Mouse (Mus musculus) forebrain, postnatal 0 days (tissue): ENCODE results near the gene Sars2. TPM values are rescaled to one million over a fixed set of nuclear protein-coding genes. Genes with fewer than 3 reads are reported as not detected.

Experiments used
- ATAC-seq: fragments of 200-750 bp; cut with Nextera tagmentation; 2 replicates; pipeline ENCODE4 v1.8.0; 2017; ENCODE audit warnings: mild to moderate bottlenecking, moderate library complexity
- DNase-seq: peaks from one replicate; pipeline ENCODE4 v3.0.0-alpha.2; 2015
- H3K27ac ChIP-seq: fragments of 300-500 bp; sonication (generic); 2 replicates; pipeline ENCODE4 v1.5.1; 2014; ENCODE audit warnings: low read depth, mild to moderate bottlenecking, antibody characterized with exemption, low read length, moderate library complexity, mixed read lengths
- H3K27me3 ChIP-seq: fragments of 300-500 bp; sonication (generic); 2 replicates; pipeline ENCODE4 v1.6.1; 2014; ENCODE audit warnings: mild to moderate bottlenecking, low read length, mixed read lengths; ENCODE audit not compliant: insufficient read depth
- H3K36me3 ChIP-seq: fragments of 300-500 bp; sonication (generic); 2 replicates; pipeline ENCODE4 v1.6.1; 2014; ENCODE audit warnings: mild to moderate bottlenecking, moderate library complexity; ENCODE audit not compliant: insufficient read depth
- H3K4me1 ChIP-seq: fragments of 300-500 bp; sonication (generic); 2 replicates; pipeline ENCODE4 v1.6.1; 2014; ENCODE audit warnings: antibody characterized with exemption; ENCODE audit not compliant: insufficient read depth
- H3K4me2 ChIP-seq: fragments of 300-500 bp; sonication (generic); 2 replicates; pipeline ENCODE4 v1.6.1; 2014; ENCODE audit warnings: low read depth, mild to moderate bottlenecking, moderate library complexity
- H3K4me3 ChIP-seq: fragments of 300-500 bp; sonication (generic); 2 replicates; pipeline ENCODE4 v1.5.1; 2014; ENCODE audit warnings: low read depth, low read length, mixed read lengths
- H3K9ac ChIP-seq: fragments of 300-500 bp; sonication (generic); 2 replicates; pipeline ENCODE4 v1.6.1; 2014; ENCODE audit warnings: mild to moderate bottlenecking
- H3K9me3 ChIP-seq: fragments of 300-500 bp; sonication (generic); 2 replicates; pipeline ENCODE4 v1.6.1; 2016; ENCODE audit warnings: low read length
- CTCF ChIP-seq: sonication (generic); IDR thresholded peaks from 2 replicates; pipeline ENCODE4 v1.5.1; 2016; ENCODE audit warnings: antibody characterized with exemption, control low read depth, low read depth
- WGBS: fragments of 180-500 bp; shearing (Covaris S2); extraction: QIAGEN DNeasy Blood & Tissue Kit; methylation state at CpG from one replicate; pipeline ENCODE4 v1.1.7; 2014; 5-methylcytosine and 5-hydroxymethylcytosine counted together
- polyA plus RNA-seq: library from polyadenylated mRNA; unstranded; fragments of >200 nt; fragmentation: Nextera tagmentation; extraction: Ambion mirVana; gene quantifications from 2 replicates; pipeline ENCODE4 v1.2.1, GENCODE M21; 2015
- total RNA-seq: library from RNA; depleted of rRNA; stranded (reverse); fragments of >200 nt; gene quantifications from 2 replicates; pipeline ENCODE4 v1.2.3, GENCODE M21; 2014

Gene Sars2
- total and polyA plus RNA-seq, 2 experiments from 2014 or later: 15.1 to 16.1 TPM

DNA sequence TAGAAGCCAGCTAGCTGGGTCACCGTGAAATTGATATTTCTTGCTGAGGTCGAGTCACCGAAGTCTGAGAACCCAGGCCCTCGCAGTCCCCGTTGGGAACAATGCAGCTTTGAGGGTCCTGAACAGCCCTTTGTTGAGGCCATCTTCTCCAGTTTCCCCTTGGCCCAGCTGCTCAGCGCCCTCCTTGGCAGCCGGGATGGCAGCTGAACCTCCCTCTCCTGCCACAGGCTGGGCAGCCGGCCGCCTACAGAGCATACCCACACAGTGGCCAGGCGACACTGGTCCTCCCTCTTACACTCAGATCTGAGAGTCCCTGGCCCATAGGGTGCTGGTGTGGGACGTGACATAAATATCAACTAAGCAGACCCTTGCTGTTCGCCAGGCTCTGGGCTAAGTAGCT, 32.4 kb downstream of the Sars2 start:
- Histone ChIP-seq H3K4me1 (no peaks in the 10 kb centered on the region), H3K4me2 (no peak overlapping the region), H3K9me3 (no peaks in the 10 kb centered on the region), H3K27ac (no peak overlapping the region), H3K36me3 (peaks cover 17% of the 10 kb centered on the region), H3K4me3 (no peak overlapping the region), H3K27me3 (no peaks in the 10 kb centered on the region), H3K9ac (no peak overlapping the region)
- DNase-seq (peak; percentile 17), ATAC-seq (peak; percentile 81)
- no peak for TF ChIP-seq CTCF
- 71% methylated on average over 12 of the region's 12 CpGs for WGBS

DNA sequence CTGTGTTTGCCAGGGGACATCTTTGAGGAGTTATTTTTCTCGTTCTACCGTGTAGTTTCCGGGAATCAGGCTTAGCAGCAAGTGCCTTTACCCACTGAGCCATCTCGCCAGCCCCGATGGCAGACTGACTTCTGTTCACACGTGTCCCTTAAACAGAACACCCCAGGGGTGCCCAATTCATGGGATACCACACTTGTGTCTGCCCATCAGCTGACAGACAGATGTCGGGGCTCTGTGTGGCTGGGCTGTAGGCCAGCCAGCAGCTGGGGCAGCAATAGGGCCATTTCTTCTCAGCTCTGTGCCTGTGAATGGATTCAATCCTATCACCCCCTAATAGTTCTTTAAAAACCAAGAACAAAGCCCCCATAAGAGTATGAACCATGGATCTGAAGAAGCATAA, 33.3 kb downstream of the Sars2 start:
- Histone ChIP-seq H3K36me3 (peaks cover 17% of the 10 kb centered on the region), H3K4me3 (no peak overlapping the region), H3K27ac (no peak overlapping the region), H3K9me3 (no peaks in the 10 kb centered on the region), H3K9ac (no peak overlapping the region), H3K27me3 (no peaks in the 10 kb centered on the region), H3K4me2 (no peak overlapping the region), H3K4me1 (peaks cover under 1% of the 10 kb centered on the region; the same call in 1 of the 2 replicates)
- DNase-seq (no peak), ATAC-seq (no peak)
- 82% methylated on average over 7 of the region's 7 CpGs for WGBS
- no peak for TF ChIP-seq CTCF

DNA sequence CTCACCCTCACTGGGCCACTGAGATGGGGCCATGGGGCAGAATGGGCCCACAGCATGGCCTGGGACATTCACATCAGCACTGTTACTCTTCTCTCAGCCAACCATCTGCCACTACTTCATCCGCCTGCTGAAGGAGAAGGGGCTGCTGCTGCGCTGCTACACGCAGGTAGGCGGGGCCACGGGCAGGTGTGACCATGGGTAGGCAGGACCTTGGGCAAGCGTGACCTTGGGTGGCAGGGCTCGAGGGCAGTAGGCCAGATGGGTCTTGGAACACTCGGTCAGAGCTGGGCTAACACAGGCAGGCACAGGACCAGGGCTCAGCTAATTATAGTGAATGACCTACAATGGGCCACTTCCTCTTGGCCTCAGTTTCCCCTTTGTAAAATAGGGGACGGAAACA, 37.0 kb downstream of the Sars2 start:
- no peak for TF ChIP-seq CTCF
- DNase-seq (no peak), ATAC-seq (no peak)
- H3K36me3 ChIP-seq: peaks cover 23% of the 10 kb centered on the region
- no peak overlapping the region for H3K9ac ChIP-seq
- H3K9me3 ChIP-seq: no peaks in the 10 kb centered on the region
- no peak overlapping the region for H3K4me2 ChIP-seq
- WGBS: 85% methylated on average over 9 of the region's 9 CpGs
- no peak overlapping the region for H3K27ac ChIP-seq
- no peaks in the 10 kb centered on the region for H3K27me3 ChIP-seq
- no peak overlapping the region for H3K4me3 ChIP-seq
- H3K4me1 ChIP-seq: peaks cover 3% of the 10 kb centered on the region; the same call in 1 of the 2 replicates

DNA sequence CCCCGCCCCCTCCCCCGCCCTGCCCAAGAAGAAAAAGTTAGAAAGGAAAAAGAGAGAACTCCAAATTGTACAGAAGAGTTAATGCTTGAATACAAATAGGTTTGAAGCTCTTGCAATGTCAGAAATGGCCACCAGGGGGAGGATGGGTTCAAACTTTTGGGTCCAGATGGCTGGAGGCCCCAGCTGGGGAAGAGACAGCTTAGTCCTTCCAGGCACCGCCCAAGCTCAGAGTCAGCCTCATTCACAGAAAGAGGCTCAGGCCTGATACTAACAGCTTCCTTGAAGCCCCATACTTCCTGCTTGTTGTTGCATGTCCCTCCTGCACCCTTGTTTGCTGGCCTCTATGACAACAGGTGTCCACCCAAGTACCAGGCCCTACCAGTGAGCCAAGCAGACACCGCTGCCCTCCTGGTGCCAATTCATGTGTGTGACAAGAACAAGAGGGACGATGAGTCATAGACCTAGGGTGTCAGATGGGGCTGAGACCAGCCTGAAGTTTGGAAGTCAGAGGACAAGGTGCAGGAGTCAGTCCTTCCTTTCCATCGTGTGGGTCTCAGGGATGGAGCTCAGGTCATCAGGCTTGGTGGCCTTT, 38.4 kb downstream of the Sars2 start:
- DNase-seq: peak; percentile 90
- Histone ChIP-seq H3K4me2 (no peak overlapping the region), H3K9me3 (no peaks in the 10 kb centered on the region), H3K36me3 (peaks cover 31% of the 10 kb centered on the region), H3K4me3 (no peak overlapping the region), H3K4me1 (peaks cover 3% of the 10 kb centered on the region; the same call in 1 of the 2 replicates), H3K27me3 (no peaks in the 10 kb centered on the region), H3K27ac (0 out of 2 replicates have a peak overlapping the region, but pooled peaks have one; percentile 17), H3K9ac (no peak overlapping the region)
- ATAC-seq: peak; percentile 90
- 47% methylated on average over 6 of the region's 6 CpGs for WGBS
- TF ChIP-seq CTCF: peak; percentile 81

DNA sequence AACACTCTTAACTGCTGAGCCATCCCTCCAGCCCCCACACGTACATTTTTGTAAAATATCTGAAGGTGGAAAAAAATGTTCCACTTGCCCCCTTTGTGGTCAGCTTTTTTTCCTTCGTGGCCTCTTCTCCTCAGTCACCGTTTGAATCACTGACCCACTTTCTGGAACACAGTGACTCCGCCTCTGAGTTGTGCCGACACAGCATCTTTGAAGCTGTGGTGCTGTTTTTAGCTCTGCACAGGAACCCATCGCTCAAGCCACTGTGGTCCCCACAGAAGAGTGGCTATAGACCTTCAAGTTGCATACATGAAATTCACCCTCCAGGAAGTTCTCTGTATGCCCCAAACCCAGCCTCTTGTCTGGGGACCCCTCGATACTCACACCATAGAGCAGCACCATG, 39.1 kb downstream of the Sars2 start:
- 69% methylated on average over 7 of the region's 7 CpGs for WGBS
- Histone ChIP-seq H3K36me3 (peaks cover 30% of the 10 kb centered on the region), H3K27me3 (no peaks in the 10 kb centered on the region), H3K27ac (no peak overlapping the region), H3K4me2 (no peak overlapping the region), H3K4me3 (no peak overlapping the region), H3K4me1 (peaks cover 3% of the 10 kb centered on the region; the same call in 1 of the 2 replicates), H3K9ac (no peak overlapping the region), H3K9me3 (no peaks in the 10 kb centered on the region)
- ATAC-seq (no peak), DNase-seq (no peak)
- TF ChIP-seq CTCF: no peak

DNA sequence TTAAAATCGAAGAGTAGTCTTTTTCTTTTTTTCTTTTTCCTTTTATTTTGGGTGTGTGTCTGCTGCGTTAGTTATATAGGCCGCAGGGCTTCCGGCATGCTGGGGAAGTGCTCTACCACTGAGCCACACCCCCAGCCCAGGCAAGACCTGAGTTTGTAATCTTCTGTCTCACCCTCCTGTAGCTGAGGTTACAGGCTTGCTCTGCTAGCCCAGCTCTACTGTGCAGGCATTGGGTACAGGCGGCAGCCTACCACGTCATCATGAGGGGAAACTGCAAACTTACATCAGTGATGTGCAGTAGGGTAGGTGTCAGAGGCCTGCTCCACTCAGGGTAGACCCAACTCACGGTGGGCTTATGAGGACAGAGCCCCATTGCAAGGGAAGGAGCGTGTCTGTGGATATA, 39.5 kb downstream of the Sars2 start:
- no peak for DNase-seq
- Histone ChIP-seq H3K4me2 (no peak overlapping the region), H3K36me3 (peaks cover 33% of the 10 kb centered on the region), H3K9ac (no peak overlapping the region), H3K4me1 (peaks cover 3% of the 10 kb centered on the region; the same call in 1 of the 2 replicates), H3K4me3 (no peak overlapping the region), H3K9me3 (no peaks in the 10 kb centered on the region), H3K27ac (no peak overlapping the region), H3K27me3 (no peaks in the 10 kb centered on the region)
- WGBS: 88% methylated on average over 8 of the region's 8 CpGs
- ATAC-seq: no peak
- no peak for TF ChIP-seq CTCF

DNA sequence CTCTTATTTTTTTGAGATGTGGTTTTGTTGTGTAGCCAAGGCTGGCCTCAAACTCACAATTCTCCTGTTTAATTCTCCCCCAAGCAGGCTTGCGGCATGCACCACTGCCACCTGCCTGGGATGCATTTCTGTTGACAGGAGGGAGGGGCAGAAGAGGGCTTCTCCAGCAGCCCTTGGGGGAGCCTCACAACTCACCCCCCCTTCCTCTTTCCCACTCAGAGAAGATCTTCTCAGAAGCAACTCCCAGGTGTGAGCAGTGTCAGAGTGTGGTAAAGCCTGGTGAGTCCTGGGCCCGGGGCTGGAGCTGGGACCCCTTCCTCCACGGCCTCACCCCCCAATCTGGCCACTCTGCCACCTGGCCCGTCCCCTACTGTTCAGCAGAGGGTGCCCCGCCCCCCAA, 43.4 kb downstream of the Sars2 start:
- Histone ChIP-seq H3K4me2 (no peak overlapping the region), H3K36me3 (peaks cover 30% of the 10 kb centered on the region), H3K27ac (no peak overlapping the region), H3K4me1 (peaks cover 3% of the 10 kb centered on the region; the same call in 1 of the 2 replicates), H3K9ac (no peak overlapping the region), H3K9me3 (no peaks in the 10 kb centered on the region), H3K4me3 (no peak overlapping the region), H3K27me3 (no peaks in the 10 kb centered on the region)
- DNase-seq: no peak
- WGBS: 81% methylated on average over 5 of the region's 5 CpGs
- ATAC-seq: no peak
- TF ChIP-seq CTCF: no peak
